Mouse (Mus musculus): ENCODE results near the gene Sema3g.
A peak's percentile ranks its signal among the peaks of the same experiment; 100 is the strongest.

Gene Sema3g

DNA sequence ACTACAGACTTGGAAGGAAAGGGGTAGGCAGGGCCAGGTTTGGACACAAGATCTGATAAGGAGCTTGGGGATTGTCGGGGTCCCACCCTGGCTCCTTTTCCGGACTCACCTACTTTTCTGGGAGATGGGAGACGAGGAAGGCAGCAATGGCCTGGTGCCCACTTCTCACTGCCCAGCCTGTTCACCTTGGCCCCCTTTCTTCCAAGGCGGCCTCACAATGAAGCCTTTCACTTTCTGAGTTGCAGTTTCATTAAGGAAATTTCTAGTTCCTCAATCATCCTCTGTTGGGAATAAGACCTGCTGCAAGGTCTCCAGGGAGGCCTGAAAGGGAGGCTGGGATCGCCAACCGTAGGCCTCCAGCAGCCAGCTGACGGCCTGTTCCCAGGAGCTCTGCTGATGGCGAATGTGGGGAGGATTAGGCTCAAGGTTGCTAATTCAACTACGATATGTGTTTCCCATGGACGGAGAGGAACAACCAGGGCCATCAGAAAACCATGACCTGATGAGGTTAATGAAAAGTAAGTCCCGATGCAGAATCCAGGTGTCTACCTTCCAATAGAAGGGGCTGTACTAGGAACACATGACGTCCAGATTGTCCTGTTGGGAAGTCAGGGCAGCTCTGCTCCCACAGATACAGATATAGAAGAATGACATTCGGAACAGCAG is 14.9 kb downstream of the Sema3g start:
- DNase-seq (ENCODE audit: low read depth, low spot score): no peak

DNA sequence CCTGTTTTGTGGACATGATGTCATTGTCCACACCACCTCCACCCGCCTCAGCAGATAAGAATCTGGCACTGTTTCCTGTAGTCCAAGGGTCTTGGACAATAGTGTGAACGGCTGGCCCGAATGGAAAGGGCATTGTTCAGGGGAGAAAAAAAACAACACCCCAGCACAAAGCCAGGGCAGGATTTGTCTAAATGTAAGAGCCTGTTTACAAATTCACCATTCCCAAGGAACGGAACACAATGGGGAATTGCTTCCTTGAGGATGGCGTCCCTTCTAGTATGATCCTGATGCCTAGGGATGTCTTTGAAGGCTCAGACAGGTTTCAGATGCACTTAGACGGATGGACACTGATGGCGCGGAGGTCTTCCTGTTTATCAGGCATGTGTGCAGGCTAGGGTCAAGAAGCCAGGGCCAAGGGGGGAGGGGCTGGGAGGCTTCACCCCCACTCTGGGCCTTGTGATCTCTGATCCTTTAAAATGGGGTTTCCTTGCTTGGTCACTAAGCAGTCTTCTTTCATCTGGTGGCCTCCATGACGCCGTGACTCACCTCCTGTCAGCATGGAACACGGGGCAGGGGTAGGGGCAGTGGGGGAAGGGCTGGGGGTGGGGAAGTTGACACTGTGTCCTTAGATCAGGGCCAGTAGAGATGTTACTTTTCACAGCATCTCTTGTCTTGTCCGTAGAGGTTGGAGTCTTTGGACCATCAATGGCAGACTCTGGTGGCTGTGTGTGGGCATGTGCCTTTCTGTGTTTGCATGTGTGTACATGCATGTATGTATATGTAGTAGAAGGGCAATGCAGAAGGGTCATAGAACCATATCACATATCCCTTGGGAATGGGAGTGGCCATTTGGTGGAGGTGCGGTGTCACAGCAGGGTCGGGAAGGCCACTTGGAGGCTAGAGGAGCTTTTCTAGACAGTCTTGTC is 15.7 kb downstream of the Sema3g start:
- no peak for DNase-seq (ENCODE audit: low read depth, low spot score)

DNA sequence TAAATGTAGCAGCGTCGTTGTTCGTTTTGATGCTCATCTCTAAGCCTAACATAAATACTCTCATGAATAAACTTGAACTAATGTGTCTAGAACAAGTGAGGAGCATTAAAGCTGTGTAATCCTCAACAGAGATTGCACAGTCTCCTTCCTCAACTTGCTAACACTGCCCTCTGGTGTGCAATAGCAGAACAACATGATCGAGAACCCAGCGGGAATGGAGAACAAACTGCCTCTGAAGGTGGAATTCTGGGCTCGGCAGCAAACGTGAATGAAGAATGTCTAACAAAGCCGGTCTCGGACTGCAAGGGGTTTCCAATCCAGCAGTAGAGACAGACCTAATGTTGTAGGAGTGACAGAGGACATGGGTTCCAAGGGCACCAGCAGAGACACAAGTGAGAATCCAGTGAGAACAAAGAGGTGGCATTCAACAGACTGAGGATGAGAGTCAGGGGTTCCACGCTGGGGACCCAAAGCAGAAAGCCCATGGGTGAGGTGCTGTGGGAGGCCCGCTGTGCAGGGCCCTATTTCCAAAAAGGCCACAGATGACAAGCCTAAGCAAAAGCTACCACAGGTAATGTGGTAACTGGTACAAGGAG is 16.4 kb downstream of the Sema3g start:
- peak; percentile 61 for DNase-seq (ENCODE audit: low read depth, low spot score)

DNA sequence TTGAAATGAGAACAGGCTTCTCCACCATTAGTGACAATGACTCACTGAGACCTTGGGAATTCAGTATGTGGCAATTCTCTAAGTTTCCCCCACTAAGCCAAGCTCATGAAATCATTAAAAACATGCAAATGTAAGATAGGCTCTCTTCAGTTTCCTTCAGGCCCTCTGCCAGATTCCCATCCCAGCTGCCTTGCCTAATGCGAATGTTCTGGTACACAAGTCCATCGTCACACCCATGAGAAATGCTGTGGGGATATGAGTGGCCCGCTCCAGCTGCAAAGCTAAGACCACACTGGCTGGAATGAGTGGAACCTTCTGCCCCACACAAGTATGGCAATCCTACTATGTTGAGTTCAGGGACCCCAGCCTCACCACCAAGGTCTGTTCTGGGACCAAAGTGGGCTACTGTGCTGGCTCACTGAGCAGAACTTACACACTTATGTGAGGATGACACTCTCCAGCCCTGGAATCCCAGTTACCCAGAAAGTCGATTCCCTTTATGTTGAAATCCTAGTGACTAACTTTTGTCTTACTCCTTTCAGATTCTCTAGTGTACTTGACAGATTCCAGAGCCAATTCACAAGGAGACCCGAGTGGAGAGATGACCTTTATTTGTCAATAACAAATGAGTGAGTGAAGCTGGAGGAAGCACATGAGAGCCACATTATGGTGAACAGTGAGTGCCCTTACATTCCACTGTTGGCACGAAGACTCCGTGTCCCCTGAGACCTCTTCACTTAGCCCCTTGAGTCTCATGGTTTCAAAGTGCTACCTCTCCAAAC is 19.6 kb downstream of the Sema3g start:
- no peak for DNase-seq (ENCODE audit: low read depth, low spot score)

DNA sequence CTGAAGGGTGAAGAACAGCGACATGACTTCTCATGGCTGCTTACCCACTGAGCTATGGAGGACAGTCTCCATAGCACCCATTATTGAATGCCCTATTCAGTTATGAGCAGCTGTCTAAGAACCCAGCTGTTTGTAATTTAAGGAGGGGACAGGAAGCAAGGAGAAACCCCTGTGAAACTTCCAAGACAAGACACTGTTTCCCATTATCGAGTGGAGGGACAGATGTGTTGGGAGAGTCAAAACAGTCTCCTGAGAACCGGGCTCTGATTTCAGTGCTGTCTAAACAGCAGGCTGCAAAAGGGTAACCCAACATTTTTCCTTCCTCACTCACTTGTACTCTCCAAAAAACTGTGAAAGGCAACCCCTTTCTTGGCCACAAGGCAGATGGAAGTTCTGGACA is 22.9 kb downstream of the Sema3g start:
- no peak for DNase-seq (ENCODE audit: low read depth, low spot score)

DNA sequence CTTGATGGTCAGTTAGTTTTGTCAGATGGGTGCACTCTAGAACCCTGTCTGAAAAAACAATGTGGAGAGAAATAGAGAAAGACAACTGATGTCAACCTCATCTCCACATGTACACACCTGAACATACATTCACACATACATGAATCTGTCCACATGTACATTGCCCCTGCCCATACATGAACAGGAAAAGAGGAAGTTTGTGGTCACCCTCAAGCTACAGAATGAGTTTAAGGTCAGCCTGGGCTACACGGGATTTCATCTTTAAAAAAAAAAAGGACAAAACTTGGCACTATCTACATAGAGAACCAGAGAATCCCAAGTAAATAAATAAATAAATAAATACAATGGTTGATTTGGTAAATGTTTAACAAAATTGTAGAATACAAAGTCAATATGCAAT is 27.1 kb downstream of the Sema3g start:
- DNase-seq (ENCODE audit: low read depth, low spot score): no peak

DNA sequence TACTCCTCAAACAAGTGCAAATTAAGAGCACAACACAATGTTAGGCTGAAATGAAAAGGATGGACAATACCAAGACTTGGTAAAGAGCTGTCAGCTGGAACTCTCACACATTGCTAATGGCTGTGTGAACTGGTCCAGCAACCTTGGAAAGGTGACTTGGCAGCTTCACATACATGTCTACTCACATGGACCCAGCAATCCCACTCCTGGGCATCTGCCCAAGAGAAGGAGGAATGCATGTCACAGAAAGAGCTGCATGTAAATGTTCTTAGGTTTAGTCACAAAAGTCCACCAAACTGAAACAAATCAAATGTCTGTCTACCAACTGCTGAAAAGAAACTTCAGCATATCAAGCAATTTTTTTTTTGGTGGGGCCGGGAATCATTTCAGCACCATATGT is 28.3 kb downstream of the Sema3g start:
- no peak for DNase-seq (ENCODE audit: low read depth, low spot score)

DNA sequence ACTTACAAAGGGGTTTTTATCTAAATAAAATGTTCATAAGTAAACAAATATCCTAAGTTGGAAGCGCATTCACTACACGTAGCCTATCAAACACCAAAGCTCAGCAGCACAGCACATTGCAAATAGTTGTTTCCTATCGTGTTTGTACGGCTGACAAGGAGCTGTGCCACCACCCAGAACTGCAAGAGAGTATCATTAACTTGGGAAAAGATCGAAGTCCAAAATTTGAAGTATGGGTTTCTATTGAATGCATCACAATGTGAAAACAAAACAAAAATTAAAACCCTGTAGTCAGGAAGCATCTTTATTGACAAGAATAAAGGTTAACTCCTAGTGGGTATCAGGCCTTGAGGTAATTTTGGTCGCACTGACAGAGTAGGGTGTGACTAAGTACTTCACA is 30.7 kb downstream of the Sema3g start:
- no peak for DNase-seq (ENCODE audit: low read depth, low spot score)

DNA sequence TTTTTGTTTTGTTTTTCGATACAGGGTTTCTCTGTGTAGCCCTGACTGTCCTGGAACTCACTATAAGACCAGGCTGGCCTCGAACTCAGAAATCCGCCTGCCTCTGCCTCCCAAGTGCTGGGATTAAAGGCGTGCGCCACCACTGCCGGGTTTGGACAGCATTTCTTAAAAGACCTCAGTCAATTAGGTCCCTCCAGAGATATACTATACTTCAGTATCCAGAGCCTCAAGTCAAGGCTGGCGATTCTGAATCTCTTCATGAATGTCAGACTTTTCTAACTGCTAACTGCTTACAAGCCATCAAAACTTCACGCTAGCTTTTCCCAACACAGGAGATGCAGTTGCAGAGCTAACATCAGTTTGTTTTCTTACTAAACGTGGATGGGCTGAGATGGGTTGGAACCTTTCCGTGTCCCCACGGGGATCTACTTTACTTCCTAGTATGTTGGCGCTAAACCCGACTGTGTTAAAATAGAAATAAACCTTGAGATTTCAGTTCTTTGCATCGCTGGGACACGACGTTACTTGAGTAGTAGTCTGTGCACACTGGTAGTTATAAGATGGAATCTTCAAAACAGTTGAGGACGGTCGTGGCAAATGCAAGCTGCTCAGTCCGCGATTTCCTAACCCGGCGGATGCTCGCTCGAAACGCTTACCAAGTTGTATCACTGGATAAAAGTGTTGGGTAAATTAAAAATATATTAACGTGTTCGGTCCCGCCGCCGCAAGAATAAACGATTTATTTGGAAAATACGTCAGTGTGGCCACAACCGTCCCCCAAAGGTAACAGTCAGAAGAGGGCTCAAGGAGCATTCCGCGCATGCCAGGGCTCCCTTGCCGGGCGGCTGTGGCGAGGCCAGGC is 32.8 kb downstream of the Sema3g start:
- no peak for DNase-seq (ENCODE audit: low read depth, low spot score)

DNA sequence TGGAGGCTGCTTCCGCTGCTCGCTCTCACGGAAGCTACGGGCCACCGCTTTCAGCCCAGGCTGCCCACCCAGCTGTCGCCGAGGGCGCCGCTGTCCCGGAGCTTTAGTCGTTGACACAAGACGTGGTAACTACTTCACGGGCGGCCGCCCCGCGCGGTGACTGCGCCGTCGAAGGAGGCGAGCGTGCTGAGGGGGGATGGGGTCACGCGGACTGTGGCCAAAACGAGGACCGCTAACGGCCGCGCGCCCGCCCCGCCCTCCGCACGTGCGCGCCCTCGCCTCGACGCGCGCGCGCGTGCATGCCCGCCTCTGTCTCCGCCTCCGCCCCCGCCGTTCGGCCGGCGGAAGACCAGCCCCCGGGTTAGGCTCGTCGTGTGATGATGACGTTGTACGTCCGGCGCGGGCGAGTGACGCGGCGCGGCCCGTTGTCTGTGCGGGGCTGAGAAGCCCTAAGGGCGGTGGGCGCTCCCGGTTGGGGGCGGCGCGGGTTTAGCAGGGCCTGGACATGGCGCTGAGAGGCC is 33.5 kb downstream of the Sema3g start, which contains the start of the genes Phf7 and Bap1:
TSS of gene Phf7 (minus strand) at position 234 of the 521 bp plus-strand sequence.
TSS of gene Bap1 (plus strand) at position 367 of the 521 bp plus-strand sequence.
- DNase-seq (ENCODE audit: low read depth, low spot score): peak; percentile 97

DNA sequence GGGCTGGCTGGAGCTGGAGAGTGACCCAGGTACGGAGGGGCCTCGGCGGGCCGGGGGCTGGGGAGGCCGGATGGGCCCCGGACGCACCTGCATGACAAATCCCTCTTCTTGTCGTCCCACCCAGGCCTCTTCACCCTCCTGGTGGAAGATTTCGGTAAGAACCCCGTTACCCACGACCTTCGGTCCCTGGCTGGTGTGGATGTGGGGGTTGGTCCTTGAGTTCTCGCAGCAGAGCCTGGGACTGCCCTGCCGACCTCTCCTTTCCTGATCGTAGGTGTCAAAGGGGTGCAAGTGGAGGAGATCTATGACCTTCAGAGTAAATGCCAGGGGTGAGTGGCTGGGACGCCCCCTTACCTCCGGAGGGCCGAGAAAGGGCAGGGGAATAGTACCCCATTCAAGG is 34.0 kb downstream of the Sema3g start:
- DNase-seq (ENCODE audit: low read depth, low spot score): no peak

DNA sequence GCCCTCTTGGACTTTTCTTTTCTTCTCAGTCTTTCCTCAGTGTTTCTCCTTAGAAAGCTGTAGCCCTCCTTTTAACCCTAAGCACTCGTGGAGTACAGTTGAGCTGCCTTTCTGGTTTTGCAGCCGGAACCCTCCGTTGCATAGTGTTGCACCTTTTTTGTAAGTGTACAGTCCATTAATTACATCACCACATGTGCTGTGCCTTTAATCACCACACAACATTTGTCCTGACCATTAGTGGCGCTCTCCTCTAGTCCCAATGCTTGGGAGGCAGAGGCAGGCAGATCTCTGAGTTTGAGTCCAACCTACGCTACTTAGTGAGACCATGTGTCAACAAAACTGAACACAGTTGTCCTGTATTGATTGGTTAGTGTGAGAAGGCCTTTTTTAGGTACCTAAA is 34.4 kb downstream of the Sema3g start:
- DNase-seq (ENCODE audit: low read depth, low spot score): no peak

DNA sequence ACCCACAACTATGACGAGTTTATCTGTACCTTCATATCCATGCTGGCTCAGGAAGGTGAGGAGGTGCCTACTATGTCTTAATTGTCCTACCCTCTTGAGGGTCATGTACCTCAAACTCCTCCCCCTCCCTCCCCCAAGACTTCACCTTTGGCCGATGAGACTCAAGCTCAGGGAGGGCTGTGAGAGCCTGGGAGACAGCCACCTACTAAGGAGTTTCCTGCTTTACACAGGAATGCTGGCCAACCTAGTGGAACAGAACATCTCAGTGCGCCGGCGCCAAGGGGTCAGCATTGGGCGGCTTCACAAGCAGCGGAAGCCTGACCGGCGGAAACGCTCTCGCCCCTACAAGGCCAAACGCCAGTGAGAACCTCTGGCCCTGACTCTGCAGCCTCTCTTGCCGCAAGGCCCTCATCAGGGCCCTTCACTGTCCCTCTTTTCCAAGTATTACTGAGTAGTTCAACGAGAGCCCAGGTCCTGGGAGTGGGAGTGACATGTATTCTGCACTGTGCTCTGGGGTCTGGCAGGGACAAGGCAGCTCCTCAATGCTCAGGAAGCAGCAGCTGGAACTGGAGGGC is 40.9 kb downstream of the Sema3g start:
- no peak for DNase-seq (ENCODE audit: low read depth, low spot score)

DNA sequence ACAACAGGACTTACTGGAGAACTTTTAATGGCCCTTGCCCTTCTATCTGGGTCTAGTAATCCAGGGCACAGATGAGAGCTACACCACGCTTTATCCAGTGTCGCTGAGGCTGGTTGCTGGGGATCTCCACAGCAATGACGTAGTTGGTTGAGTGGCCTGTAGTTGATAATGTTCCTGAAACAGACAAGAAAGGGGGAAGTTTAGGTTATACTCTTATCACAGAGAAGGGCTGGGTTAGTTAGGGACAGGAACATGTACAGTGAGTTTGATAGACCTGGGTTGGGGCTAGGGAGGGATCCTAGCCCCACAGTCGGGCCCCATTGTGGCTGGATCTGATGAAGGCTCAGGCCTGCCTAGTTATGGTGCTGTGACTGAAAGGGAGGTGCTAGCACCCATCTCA is 42.7 kb downstream of the Sema3g start:
- no peak for DNase-seq (ENCODE audit: low read depth, low spot score)

DNA sequence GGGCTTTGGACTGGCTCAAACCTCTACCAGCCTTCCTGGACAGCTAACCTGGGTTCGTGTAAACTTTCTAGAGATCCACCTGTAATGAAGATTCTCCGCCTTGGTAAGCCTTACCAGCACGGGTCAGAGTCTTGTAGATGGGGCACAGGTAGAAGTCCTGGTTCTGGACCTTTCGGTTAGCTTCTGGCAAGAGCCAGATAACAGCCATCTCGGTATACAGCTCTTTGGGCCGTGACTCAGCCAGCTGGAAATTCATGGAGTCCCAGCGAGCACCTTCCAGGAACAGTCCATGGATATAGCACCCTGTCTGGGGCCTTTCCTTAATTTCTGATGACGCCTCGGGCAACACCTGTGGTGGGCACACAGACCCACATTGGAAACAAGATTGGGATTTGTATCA is 43.3 kb downstream of the Sema3g start:
- DNase-seq (ENCODE audit: low read depth, low spot score): no peak

DNA sequence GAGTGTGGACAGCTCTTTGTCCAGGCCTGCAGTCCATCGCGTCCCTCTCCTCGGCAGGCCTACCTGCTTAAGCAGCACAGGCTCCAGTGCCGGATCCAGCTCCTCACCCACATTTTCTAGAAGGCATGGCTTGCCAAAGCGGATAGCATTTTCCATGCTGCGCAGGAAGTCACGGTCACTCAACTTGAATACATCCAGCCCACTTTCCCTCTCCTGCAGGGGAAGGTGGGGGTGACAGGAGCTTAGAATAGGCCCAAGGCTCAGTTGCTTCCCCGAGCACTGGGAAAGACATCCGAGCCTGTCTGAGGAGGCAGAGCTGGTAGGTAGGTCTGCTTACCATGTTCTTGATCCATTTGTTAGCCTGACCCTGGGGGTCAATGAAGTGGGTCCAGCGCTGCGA is 50.0 kb downstream of the Sema3g start:
- no peak for DNase-seq (ENCODE audit: low read depth, low spot score)

DNA sequence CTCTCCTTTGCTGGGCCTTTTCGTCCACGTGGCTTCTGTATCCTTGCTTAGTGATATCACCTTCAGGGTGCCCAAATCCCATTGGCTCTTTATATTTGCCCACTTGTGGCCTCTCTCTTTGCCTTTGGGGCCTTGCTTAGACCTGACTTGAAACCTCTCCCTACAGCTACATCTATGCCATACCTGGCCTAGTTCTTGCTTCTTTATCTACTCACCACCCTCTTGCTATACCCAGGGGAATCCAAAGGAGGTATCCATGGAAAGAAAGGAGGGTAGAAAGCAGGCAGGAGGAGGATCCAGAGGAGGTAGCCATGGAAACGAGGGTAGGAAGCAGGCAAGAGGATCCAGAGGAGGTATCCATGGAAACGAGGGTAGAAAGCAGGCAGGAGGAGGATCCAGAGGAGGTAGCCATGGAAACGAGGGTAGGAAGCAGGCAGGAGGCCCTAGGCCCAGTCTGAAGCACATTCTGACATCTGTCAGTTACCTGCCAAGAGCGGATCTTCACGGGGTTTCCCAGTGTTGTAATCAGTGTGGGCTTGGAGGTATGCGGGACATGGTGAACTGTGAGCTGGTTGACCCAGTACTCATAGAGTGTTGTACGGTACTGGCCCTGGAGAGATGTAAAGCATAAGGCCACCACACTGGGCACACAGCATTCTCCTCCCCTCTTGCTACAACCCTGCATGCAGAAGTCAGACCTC is 50.8 kb downstream of the Sema3g start:
- DNase-seq (ENCODE audit: low read depth, low spot score): no peak

DNA sequence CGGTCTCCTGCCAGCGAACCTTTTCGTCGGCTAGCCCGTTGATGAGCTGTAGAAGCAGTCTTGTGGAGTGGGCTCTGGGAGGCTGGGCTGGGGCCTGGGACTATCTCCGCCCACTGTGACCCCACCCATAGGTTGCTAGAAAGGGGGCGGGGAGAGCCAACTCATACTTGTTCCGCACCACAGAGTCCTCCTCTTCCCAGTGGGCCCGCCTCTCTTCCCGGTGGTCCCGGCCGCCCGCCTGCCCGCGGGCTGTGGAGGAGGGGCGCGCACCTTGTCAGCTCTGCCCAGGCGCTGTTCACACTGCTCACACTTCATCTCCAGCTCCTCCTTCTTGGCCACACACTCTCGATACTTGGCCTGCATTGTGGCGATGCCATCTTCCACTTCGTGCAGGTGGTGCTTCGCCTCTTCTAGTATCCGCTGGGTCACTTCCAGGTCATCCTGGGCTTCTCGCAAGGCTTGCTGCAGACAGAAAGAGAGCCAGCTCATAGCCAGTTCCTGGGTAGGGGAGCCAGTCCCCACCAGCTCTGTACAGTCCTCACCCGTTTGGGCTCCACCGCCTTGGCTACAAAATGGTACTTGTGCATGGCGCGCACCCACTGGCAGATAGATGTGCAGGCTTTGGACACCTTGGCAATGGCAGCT is 51.9 kb downstream of the Sema3g start:
- no peak for DNase-seq (ENCODE audit: low read depth, low spot score)

DNA sequence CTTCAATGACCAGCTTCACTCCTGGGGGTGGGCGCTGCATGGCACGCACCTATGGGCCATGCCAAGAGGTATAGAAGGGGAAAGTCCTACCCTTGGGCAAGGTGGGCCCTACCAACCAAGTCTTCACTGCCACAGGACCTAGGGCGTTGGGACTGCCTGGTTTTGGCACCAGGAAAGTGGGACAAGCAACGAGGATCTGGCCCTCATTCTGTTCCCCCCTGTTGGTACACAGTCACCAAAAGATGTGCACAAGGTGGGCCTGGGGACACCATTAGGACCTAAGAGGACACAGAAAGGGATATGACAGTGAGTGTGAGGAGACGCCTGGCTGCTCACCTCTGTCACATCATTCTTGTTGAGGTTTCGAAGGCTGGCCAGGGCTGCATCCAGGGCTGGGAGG is 53.5 kb downstream of the Sema3g start:
- no peak for DNase-seq (ENCODE audit: low read depth, low spot score)

Measured in CD4-positive helper T cell, adult 2 months (primary cell).